ENCODE assay signal across 17 mouse cellular contexts in the genomic region with DNA sequence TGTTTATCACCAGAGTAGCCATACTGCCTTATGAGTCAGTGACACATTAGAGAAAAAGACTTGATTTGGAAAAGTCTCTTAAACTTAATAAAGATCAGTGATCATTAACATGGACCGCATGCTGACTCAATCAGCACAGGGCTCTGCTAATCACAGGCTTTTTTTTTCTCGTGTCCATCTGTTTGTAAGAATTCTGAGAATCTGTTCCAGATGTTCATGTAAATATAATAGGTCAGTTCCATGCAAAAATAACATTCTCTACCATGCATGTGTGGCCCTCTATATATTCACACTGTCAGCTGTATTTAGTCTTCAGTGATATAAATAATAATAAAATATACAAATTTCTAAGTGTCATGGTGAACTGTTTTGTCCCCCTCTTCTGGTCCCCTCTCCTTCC.
"Had no signal": no experiment of that assay in that cellular context is flagged by ENCODE, and none has a peak within 500 bp of the region (broad histone marks: within the 10 kb centered on the region; RNA-seq: fewer than 3 reads in every experiment).

No protein-coding gene starts in this region.

- H3K9ac ChIP-seq: limb, embryonic 15.5 days; liver, embryonic 12.5 days; lung, embryonic 14.5 days; neural tube, embryonic 15.5 days had no signal

- H3K36me3 ChIP-seq: limb, embryonic 15.5 days; liver, embryonic 12.5 days; midbrain, embryonic 10.5 days; neural tube, embryonic 15.5 days had no signal

- H3K27ac ChIP-seq: kidney, postnatal 0 days; layer of hippocampus, adult 2 months; limb, embryonic 15.5 days; liver, embryonic 12.5 days; neural tube, embryonic 15.5 days had no signal

- ATAC-seq: intestine, postnatal 0 days; liver, embryonic 12.5 days had no signal

- H3K27me3 ChIP-seq: limb, embryonic 15.5 days; liver, embryonic 12.5 days; neural tube, embryonic 15.5 days had no signal

- DNase-seq: kidney, adult 8-10 months; kidney, postnatal 4 days; lung, embryonic 14.5 days; lung, postnatal 10 days; lung, postnatal 4 days; retina, postnatal 1 day; right cerebral cortex, postnatal 4 days; spleen, adult 18-20 months; thymus, postnatal 36 days had no signal

- H3K9me3 ChIP-seq: limb, embryonic 15.5 days; liver, embryonic 12.5 days; midbrain, embryonic 10.5 days; neural tube, embryonic 15.5 days had no signal

- H3K4me3 ChIP-seq: layer of hippocampus, adult 2 months; limb, embryonic 15.5 days; liver, embryonic 12.5 days; midbrain, embryonic 10.5 days; myocyte; neural tube, embryonic 15.5 days had no signal

- H3K4me2 ChIP-seq: limb, embryonic 15.5 days; liver, embryonic 12.5 days; lung, embryonic 14.5 days; neural tube, embryonic 15.5 days had no signal

- H3K4me1 ChIP-seq: limb, embryonic 15.5 days; liver, embryonic 12.5 days; neural tube, embryonic 15.5 days had no signal
